Mouse (Mus musculus) cortical plate, adult 2 months (tissue): ENCODE results near the gene Fndc4.

Source experiments
- CTCF ChIP-seq: fragments of 200-500 bp; IDR thresholded peaks from 2 replicates; pipeline ENCODE4 v1.5.1; 2011; ENCODE audit warnings: mild to moderate bottlenecking, control low read depth, low read length; ENCODE audit not compliant: insufficient read depth; ENCODE audit errors: extremely low read depth
- POLR2A ChIP-seq: fragments of 200-500 bp; IDR thresholded peaks from 2 replicates; pipeline ENCODE4 v1.6.1; 2011; ENCODE audit warnings: mild to moderate bottlenecking, low read length, control low read depth; ENCODE audit not compliant: insufficient read depth; ENCODE audit errors: extremely low read depth

GRCm38 (mm10) chr5:31273018-31273417, 22.9 kb downstream of the Fndc4 start:
- no peak for TF ChIP-seq POLR2A
- no peak for TF ChIP-seq CTCF
